Mouse (Mus musculus) heart, embryonic 14.5 days (tissue): ENCODE measurements at regions not wholly inside any gene's neighbourhood (a gene's known extent, or its start where the extent isn't known, plus 50 kb on each side); places are given as distances from the start of the nearest gene placed in this dataset.

Source experiments
- ATAC-seq: fragments of 200-750 bp; cut with Nextera tagmentation; 2 replicates; pipeline ENCODE4 v1.8.0; 2017; ENCODE audit warnings: low read depth, moderate TSS enrichment; ENCODE audit not compliant: insufficient number of reproducible peaks, insufficient read depth, low FRiP score
- H3K27ac ChIP-seq, 2 experiments: fragments of 200-500 bp in 1 of 2; fragments of 300-500 bp in 1 of 2; sonication (generic) in 1 of 2; replicated peaks in 1 of 2; 2 replicates each; pipeline ENCODE4 v1.5.1; 2012 to 2014; ENCODE audit warnings: low read depth in 2 of 2, low read length in 2 of 2, control low read depth in 1 of 2, mild to moderate bottlenecking in 1 of 2, mixed read lengths in 1 of 2; ENCODE audit not compliant: control insufficient read depth in 1 of 2, insufficient read depth in 1 of 2
- H3K27me3 ChIP-seq: fragments of 300-500 bp; sonication (generic); 2 replicates; pipeline ENCODE4 v1.6.1; 2014; ENCODE audit warnings: mild to moderate bottlenecking, low read length, control low read depth; ENCODE audit not compliant: control insufficient read depth, insufficient read depth
- H3K36me3 ChIP-seq: fragments of 300-500 bp; sonication (generic); 2 replicates; pipeline ENCODE4 v1.6.1; 2014; ENCODE audit warnings: mild to moderate bottlenecking, control low read depth, low read length, mixed read lengths; ENCODE audit not compliant: control insufficient read depth, insufficient read depth
- H3K4me1 ChIP-seq, 2 experiments: fragments of 200-500 bp in 1 of 2; fragments of 300-500 bp in 1 of 2; sonication (generic) in 1 of 2; 2 replicates each; pipeline ENCODE4 v1.6.1; 2012 to 2014; ENCODE audit warnings: low read length in 2 of 2, control low read depth in 1 of 2, mixed read lengths in 1 of 2; ENCODE audit not compliant: control insufficient read depth in 2 of 2, insufficient read depth in 2 of 2
- H3K4me2 ChIP-seq: fragments of 300-500 bp; sonication (generic); 2 replicates; pipeline ENCODE4 v1.6.1; 2014; ENCODE audit warnings: mild to moderate bottlenecking, low read length
- H3K4me3 ChIP-seq, 2 experiments: fragments of 200-500 bp in 1 of 2; fragments of 300-500 bp in 1 of 2; sonication (generic) in 1 of 2; 2 replicates each; pipeline ENCODE4 v1.5.1; 2012 to 2014; ENCODE audit warnings: low read length in 2 of 2, mild to moderate bottlenecking in 2 of 2, control low read depth in 1 of 2, low read depth in 1 of 2, moderate library complexity in 1 of 2; ENCODE audit not compliant: control insufficient read depth in 1 of 2, insufficient read depth in 1 of 2
- H3K9ac ChIP-seq: fragments of 300-500 bp; sonication (generic); 2 replicates; pipeline ENCODE4 v1.6.1; 2014; ENCODE audit warnings: mild to moderate bottlenecking, low read length
- H3K9me3 ChIP-seq: fragments of 300-500 bp; sonication (generic); 2 replicates; pipeline ENCODE4 v1.6.1; 2016; ENCODE audit warnings: low read length, control low read depth; ENCODE audit not compliant: control insufficient read depth
- WGBS: fragments of 180-500 bp; shearing (Covaris S2); extraction: QIAGEN DNeasy Blood & Tissue Kit; methylation state at CpG from one replicate; pipeline ENCODE4 v1.1.7; 2014; 5-methylcytosine and 5-hydroxymethylcytosine counted together

DNA sequence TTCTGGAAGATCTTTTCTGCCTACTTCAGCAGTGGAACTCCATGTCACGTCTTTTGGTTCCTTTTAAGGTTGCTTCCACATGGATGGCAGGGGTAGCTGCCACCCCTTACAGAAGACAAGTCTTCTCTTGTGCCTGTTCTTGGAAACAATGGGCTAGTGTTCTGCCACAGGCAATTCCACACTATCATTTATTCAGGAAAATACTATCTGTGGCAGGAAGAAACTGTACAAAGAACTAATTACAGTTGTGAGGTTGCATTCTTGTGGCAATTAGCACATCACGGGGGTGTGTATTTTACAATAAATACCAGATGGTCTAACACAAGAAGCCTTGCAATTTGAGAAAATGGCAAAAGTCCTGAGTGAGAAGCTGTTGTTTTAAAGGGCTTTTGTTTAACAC, 489.8 kb downstream of the Ccdc50 start:
- Histone ChIP-seq H3K9ac (no peak overlapping the region), H3K4me1 (no peaks in the 10 kb centered on the region), H3K4me3 (no peak overlapping the region), H3K36me3 (no peaks in the 10 kb centered on the region), H3K27ac (no peak overlapping the region), H3K4me2 (no peak overlapping the region), H3K27me3 (no peaks in the 10 kb centered on the region), H3K9me3 (no peaks in the 10 kb centered on the region)
- 56% methylated on average over 2 of the region's 2 CpGs for WGBS
- ATAC-seq: no peak

DNA sequence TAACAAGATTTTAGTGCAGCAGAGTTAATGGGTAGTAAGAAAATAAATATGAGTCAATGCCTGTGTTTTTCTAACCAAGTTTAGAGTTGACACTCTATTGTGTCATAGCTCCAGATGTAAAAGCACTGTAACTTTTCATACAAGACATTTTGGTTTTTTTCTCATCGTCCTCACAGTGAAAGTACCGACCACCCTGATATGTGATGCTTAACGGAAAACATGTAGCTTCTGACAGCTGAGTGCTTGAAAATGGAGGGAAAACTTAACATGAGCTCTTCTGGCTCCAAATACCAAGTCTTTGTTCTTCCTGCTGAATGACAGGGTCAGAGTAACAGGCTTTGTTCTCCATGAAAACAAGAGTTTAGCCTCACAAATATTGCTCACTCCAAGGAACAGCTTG, 490.3 kb downstream of the Ccdc50 start:
- Histone ChIP-seq H3K4me1 (no peaks in the 10 kb centered on the region), H3K9me3 (no peaks in the 10 kb centered on the region), H3K4me2 (no peak overlapping the region), H3K9ac (no peak overlapping the region), H3K27ac (no peak overlapping the region), H3K4me3 (no peak overlapping the region), H3K27me3 (no peaks in the 10 kb centered on the region), H3K36me3 (no peaks in the 10 kb centered on the region)
- no peak for ATAC-seq
- WGBS: 36% methylated on average over 3 of the region's 3 CpGs

DNA sequence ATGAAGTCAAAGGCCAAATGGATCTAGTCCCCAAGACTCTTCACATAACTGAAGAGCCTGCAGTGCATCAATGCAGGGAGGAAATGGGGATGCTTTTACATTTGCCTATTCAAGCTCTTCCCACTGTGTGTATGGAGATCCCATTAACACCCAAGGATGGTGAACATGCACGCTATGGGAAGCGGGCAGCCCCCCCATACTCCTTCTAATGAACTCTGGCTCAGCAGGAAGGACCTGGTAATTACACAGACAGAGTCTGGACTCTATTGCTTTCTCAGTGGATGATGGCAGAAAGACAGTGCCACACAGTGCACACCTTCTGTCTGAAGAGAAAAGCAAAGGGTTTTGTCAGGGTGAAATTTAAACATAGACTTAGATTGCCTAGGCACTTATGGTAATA, 495.7 kb downstream of the Ccdc50 start:
- no peaks in the 10 kb centered on the region for H3K4me1 ChIP-seq
- H3K4me3 ChIP-seq: no peak overlapping the region
- ATAC-seq: no peak
- H3K36me3 ChIP-seq: no peaks in the 10 kb centered on the region
- H3K9me3 ChIP-seq: no peaks in the 10 kb centered on the region
- WGBS: 44% methylated on average over 2 of the region's 2 CpGs
- no peak overlapping the region for H3K9ac ChIP-seq
- H3K4me2 ChIP-seq: no peak overlapping the region
- H3K27ac ChIP-seq: no peak overlapping the region
- H3K27me3 ChIP-seq: no peaks in the 10 kb centered on the region

DNA sequence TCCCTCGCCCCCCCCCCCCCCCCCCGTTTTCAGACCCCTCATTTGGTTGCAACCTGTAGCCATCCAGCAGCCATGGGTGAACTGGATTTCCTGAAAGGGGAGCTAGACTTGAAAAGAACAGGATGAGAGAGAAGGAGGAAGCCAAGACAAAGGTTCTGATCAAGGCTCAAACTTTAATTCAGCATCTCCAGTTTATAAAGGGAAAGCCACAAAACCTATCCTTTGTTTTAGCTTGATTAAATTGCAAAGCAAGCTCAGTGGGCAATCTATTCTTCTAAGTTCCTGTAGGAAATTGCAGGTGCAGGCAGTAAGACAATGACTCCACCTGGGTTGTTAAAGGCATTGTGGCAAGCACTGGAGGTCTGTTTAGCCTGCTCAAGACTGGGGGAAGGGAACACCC, 517.4 kb downstream of the Ccdc50 start:
- no peaks in the 10 kb centered on the region for H3K27me3 ChIP-seq
- no peaks in the 10 kb centered on the region for H3K36me3 ChIP-seq
- no peaks in the 10 kb centered on the region for H3K4me1 ChIP-seq
- ATAC-seq: no peak
- H3K4me3 ChIP-seq: no peak overlapping the region
- H3K9ac ChIP-seq: no peak overlapping the region
- H3K27ac ChIP-seq: no peak overlapping the region
- no peak overlapping the region for H3K4me2 ChIP-seq
- no peaks in the 10 kb centered on the region for H3K9me3 ChIP-seq
- WGBS: 8% methylated on average over 2 of the region's 2 CpGs

DNA sequence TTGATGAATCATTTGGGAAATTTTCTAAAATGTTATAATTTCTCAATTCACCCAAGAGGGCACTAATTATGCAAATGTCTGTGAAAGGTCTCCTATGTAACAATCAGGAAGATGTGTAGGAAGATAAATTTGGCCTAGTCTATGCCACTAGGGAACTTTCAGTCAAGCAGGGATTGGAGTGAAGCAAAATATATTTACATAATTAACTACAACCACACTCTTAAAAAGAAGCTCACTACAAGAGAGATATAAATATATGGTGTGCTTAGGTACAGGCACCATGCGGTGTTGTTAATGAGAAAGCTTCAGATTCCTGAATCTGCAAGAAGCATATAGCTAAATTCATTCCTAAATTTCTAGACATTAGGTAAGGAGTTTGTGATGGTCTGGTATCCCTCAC, 526.8 kb downstream of the Ccdc50 start:
- WGBS: 95% methylated on average over 1 of the region's 1 CpGs
- H3K27me3 ChIP-seq: no peaks in the 10 kb centered on the region
- no peaks in the 10 kb centered on the region for H3K36me3 ChIP-seq
- H3K4me3 ChIP-seq: no peak overlapping the region
- H3K27ac ChIP-seq: no peak overlapping the region
- no peak overlapping the region for H3K9ac ChIP-seq
- ATAC-seq: no peak
- no peaks in the 10 kb centered on the region for H3K4me1 ChIP-seq
- no peak overlapping the region for H3K4me2 ChIP-seq
- H3K9me3 ChIP-seq: no peaks in the 10 kb centered on the region

DNA sequence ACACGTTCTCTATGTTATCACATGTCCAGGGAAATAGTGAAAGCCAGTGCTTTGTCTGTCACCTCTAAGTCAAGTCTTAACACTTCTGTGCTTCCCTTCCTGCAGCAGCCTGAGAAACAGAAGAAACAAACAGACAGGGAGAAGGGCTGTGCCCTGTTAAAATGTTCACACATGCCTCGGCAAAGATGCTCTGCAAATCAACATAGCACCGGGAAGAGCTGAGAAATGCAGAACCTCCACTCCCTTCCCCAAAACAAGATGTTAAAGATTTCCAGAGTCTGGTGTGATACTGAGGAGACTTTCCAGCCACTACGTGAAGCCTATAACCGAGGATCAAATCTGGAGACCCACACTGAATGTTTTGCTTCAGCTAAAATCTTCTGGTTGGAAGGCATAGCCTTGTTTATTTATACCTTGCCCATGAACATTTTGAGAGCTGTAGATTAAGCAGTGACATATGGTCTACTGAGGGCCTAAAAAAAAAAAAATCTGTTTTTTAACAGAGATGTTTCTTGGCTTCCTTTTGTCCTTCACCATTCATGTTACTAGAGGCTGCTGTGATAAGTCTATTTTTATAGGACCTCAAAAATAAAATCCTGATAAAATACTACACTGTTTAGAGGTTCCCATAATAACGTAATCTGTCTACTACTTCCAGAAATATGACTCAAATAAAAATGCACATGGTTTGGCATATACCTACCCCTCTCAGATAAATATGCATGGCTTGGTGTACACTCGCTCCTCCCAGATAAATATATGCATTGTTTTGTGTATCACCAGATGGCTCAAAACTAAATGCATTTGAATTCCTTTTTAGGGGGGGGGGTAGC, 537.1 kb downstream of the Ccdc50 start:
- Histone ChIP-seq H3K27ac (no peak overlapping the region), H3K9me3 (no peaks in the 10 kb centered on the region), H3K4me3 (no peak overlapping the region), H3K4me1 (0 out of 4 replicates have a peak, but pooled peaks cover 0 to 4% of the 10 kb centered on the region in 2 experiments), H3K36me3 (no peaks in the 10 kb centered on the region), H3K9ac (no peak overlapping the region), H3K4me2 (0 out of 2 replicates have a peak overlapping the region, but pooled peaks have one; percentile 6), H3K27me3 (no peaks in the 10 kb centered on the region)
- WGBS: 36% methylated on average over 7 of the region's 7 CpGs
- ATAC-seq: no peak

DNA sequence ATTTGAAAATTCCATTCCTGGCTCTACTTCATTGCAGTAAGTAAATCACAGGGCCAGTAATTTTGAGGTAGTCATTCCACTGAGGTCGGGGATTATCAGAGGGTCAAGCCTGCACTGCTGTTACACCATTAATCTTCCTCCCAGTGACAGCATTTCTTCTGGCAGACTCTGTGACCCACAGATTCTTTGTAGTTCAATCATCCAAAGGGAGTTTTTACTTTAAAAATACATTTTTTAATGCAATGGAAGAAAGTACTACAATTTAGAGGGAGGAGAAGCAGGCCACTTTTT, 537.6 kb downstream of the Ccdc50 start:
- H3K27me3 ChIP-seq: no peaks in the 10 kb centered on the region
- H3K4me1 ChIP-seq: 0 out of 4 replicates have a peak, but pooled peaks cover 0 to 4% of the 10 kb centered on the region in 2 experiments
- H3K36me3 ChIP-seq: no peaks in the 10 kb centered on the region
- H3K9ac ChIP-seq: no peak overlapping the region
- no peak for ATAC-seq
- no peak overlapping the region for H3K4me2 ChIP-seq
- H3K27ac ChIP-seq: no peak overlapping the region
- no peaks in the 10 kb centered on the region for H3K9me3 ChIP-seq
- 41% methylated on average over 1 of the region's 1 CpGs for WGBS
- H3K4me3 ChIP-seq: no peak overlapping the region

DNA sequence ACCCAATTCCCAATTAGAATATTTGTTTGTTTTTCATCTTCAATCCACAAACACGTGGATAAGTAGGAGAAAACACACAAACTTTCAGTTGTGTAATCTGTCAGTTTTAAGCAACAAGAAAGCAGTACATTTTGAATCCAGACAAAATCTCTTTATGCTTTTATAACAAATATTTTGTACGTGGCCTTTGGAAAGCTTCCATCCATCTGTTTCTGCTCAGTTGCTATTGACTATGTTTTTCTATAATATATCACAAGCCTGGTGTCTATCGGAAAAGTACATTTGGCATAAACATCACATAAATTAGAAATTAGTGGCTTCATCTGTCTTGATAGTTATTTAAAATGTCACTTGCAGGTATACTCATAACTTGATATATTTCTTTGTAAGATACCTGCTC, 560.6 kb downstream of the Ccdc50 start:
- Histone ChIP-seq H3K27me3 (no peaks in the 10 kb centered on the region), H3K9me3 (no peaks in the 10 kb centered on the region), H3K4me1 (no peaks in the 10 kb centered on the region), H3K9ac (no peak overlapping the region), H3K4me2 (no peak overlapping the region), H3K4me3 (no peak overlapping the region), H3K36me3 (no peaks in the 10 kb centered on the region), H3K27ac (no peak overlapping the region)
- WGBS: 73% methylated on average over 3 of the region's 3 CpGs
- no peak for ATAC-seq
